8 mouse cellular contexts compared by ENCODE assay signal in the genomic region with DNA sequence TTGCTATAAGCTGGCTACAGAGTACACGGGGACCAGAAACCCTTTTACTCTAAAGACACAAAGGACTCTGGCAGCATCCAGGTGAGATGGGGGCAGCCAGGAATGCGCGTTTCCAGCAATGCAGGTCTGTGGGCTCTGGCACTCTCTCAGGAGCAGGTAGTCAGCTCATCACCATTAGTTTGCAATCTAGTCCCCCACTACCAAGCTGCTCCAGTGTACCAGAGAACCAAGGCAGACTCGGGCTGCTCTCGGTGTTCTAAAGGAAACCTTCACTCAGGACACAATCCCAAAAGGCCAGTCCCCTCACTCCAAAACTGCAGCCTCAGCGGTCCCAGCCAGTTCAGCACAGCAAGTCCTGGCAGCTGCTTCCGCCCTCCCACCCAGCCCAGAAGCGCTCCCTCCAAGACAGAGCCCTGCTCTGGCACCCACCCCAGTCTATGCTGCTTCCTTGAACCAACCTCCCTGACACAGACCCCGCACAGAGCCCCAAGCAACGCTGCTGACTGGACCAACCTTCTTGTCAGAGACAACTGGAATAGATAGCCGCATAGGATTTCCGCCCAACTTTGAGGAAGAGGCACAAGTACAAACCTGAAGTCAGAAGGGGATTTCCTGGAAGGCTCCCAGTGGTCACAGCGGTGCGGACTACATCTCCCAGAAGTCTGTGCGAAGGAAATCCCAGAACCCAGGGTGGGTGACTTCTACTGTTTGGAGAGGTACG. TPM values are rescaled to one million over a fixed set of nuclear protein-coding genes. Genes with fewer than 3 reads are reported as not detected.
DNase-seq lines count a peak whose midpoint lies in the region; ATAC-seq and TF ChIP-seq lines count a peak whose summit lies in the region.
"Not testable (repeated sequence)": the region's sequence is repeated elsewhere in the genome, so short reads cannot be mapped to it uniquely, and the experiment has no call there.

Zfp429 (minus strand) TSS at position 637 of the 721 bp plus-strand sequence.

- peaks cover 0 to 15% of the 10 kb centered on the region in 2 experiments; a peak in 2 of 4 replicates for H3K4me1 ChIP-seq in CH12.LX (ENCODE audit: control insufficient read depth in 1 of 2, insufficient read depth in 2 of 2)
- H3K4me1 ChIP-seq in forebrain, embryonic 14.5 days (ENCODE audit: control insufficient read depth, insufficient read depth, low read length); liver, embryonic 15.5 days (replicated peaks); neural tube, embryonic 11.5 days (ENCODE audit: control insufficient read depth, insufficient read depth, low read length); stomach, embryonic 16.5 days (ENCODE audit: control insufficient read depth, insufficient read depth, low read length): not testable (repeated sequence)

- not testable (repeated sequence) for TF ChIP-seq EP300 in CH12.LX (IDR thresholded peaks at IDR 0.05; ENCODE audit: low read length)

- not testable (repeated sequence) for H3K27me3 ChIP-seq in CH12.LX (replicated peaks); forebrain, embryonic 14.5 days (replicated peaks; ENCODE audit: control insufficient read depth, insufficient read depth, low read length); liver, embryonic 15.5 days; neural tube, embryonic 11.5 days (ENCODE audit: control insufficient read depth, insufficient read depth, low read length); stomach, embryonic 16.5 days (ENCODE audit: control insufficient read depth, insufficient read depth, low read length)

- H3K79me2 ChIP-seq in CH12.LX (replicated peaks; ENCODE audit: control insufficient read depth, extremely low read depth, insufficient read depth, poor library complexity, severe bottlenecking): peaks cover 15% of the 10 kb centered on the region

- H3K9me3 ChIP-seq in CH12.LX (replicated peaks; ENCODE audit: low read length); forebrain, embryonic 14.5 days (replicated peaks; ENCODE audit: control insufficient read depth, low read length); liver, embryonic 15.5 days (replicated peaks); neural tube, embryonic 11.5 days (ENCODE audit: control insufficient read depth, low read length); stomach, embryonic 16.5 days (replicated peaks; ENCODE audit: control insufficient read depth, low read length): not testable (repeated sequence)

- peak within 1 kb of the TSS; percentile 80 for H3K9ac ChIP-seq in CH12.LX (ENCODE audit: insufficient read depth, low read depth)
- peak within 1 kb of the TSS; percentile 62 for H3K9ac ChIP-seq in forebrain, embryonic 14.5 days (ENCODE audit: low read length)
- peak within 1 kb of the TSS; percentile 43; the same call in 1 of the 2 replicates for H3K9ac ChIP-seq in liver, embryonic 15.5 days
- H3K9ac ChIP-seq in neural tube, embryonic 11.5 days (ENCODE audit: low read length): not testable (repeated sequence)
- H3K9ac ChIP-seq in stomach, embryonic 16.5 days (ENCODE audit: low read length): peak within 1 kb of the TSS; percentile 70

- WGBS in forebrain, embryonic 14.5 days: 3% methylated on average over 14 of the region's 16 CpGs
- 4% methylated on average over 16 of the region's 16 CpGs for WGBS in liver, embryonic 15.5 days (ENCODE audit: insufficient replicate concordance)
- WGBS in neural tube, embryonic 11.5 days: 4% methylated on average over 14 of the region's 16 CpGs
- 3% methylated on average over 14 of the region's 16 CpGs for WGBS in stomach, embryonic 16.5 days

- peak; percentile 73 for TF ChIP-seq POLR2A in CH12.LX (IDR thresholded peaks at IDR 0.05; ENCODE audit: low read depth, low read length)

- dilution Hi-C loops in CH12.LX (cut with MboI; ENCODE audit: extremely low pct_ligation_motif_present, extremely low pct_unique_long_range_greater_than_20kb, low sequenced_read_pairs): not testable (repeated sequence)

- H3K27ac ChIP-seq in CH12.LX (ENCODE audit: insufficient read depth, low read depth); forebrain, embryonic 14.5 days (ENCODE audit: low read depth, low read length); liver, embryonic 15.5 days (replicated peaks); neural tube, embryonic 11.5 days (ENCODE audit: low read depth, low read length): not testable (repeated sequence)
- H3K27ac ChIP-seq in stomach, embryonic 16.5 days (ENCODE audit: low read length): peak within 1 kb of the TSS; percentile 14; the same call in 1 of the 2 replicates

- peak within 1 kb of the TSS; percentile 65 to 83 (median 77) for H3K4me3 ChIP-seq in CH12.LX (replicated peaks in 1 of 3; ENCODE audit: low read depth in 2 of 3, low read length in 2 of 3, poor library complexity in 1 of 3)
- H3K4me3 ChIP-seq in forebrain, embryonic 14.5 days (ENCODE audit: low read depth, low read length): peak within 1 kb of the TSS; percentile 47
- peak within 1 kb of the TSS; percentile 65 for H3K4me3 ChIP-seq in liver, embryonic 15.5 days (replicated peaks)
- H3K4me3 ChIP-seq in neural tube, embryonic 11.5 days (ENCODE audit: low read depth, low read length): peak within 1 kb of the TSS; percentile 43
- peak within 1 kb of the TSS; percentile 57 for H3K4me3 ChIP-seq in stomach, embryonic 16.5 days (replicated peaks; ENCODE audit: low read length)

- H3K36me3 ChIP-seq in CH12.LX (replicated peaks in 1 of 2; ENCODE audit: control insufficient read depth in 1 of 2, insufficient read depth in 1 of 2, low read length in 1 of 2): peaks cover 11 to 14% of the 10 kb centered on the region in 2 experiments
- H3K36me3 ChIP-seq in forebrain, embryonic 14.5 days (ENCODE audit: control insufficient read depth, insufficient read depth, low read length); liver, embryonic 15.5 days (replicated peaks); neural tube, embryonic 11.5 days (ENCODE audit: control insufficient read depth, insufficient read depth, low read length); stomach, embryonic 16.5 days (ENCODE audit: control insufficient read depth, insufficient read depth, low read length): not testable (repeated sequence)

- not testable (repeated sequence) for TF ChIP-seq RAD21 in CH12.LX (IDR thresholded peaks at IDR 0.05; ENCODE audit: low read depth, low read length)

- H3K4me2 ChIP-seq in CH12.LX (ENCODE audit: insufficient read depth, low read depth, poor library complexity, severe bottlenecking): peak within 1 kb of the TSS; percentile 79
- H3K4me2 ChIP-seq in forebrain, embryonic 14.5 days (ENCODE audit: low read length): peak within 1 kb of the TSS; percentile 61
- H3K4me2 ChIP-seq in liver, embryonic 15.5 days: peak within 1 kb of the TSS; percentile 71
- H3K4me2 ChIP-seq in neural tube, embryonic 11.5 days (ENCODE audit: low read depth): peak within 1 kb of the TSS; percentile 48
- H3K4me2 ChIP-seq in stomach, embryonic 16.5 days (ENCODE audit: low read depth, low read length): peak within 1 kb of the TSS; percentile 58

- intact Hi-C loops in heart, postnatal 10 days (cut with DNase I): not testable (repeated sequence)

- in situ Hi-C loops in CH12.LX (cut with MboI; ENCODE audit: low pct_ligation_motif_present, low pct_unique_long_range_greater_than_20kb, low sequenced_read_pairs): not testable (repeated sequence)

- DNase-seq in CH12.LX (ENCODE audit: extremely low read depth): peak; percentile 82
- peak; percentile 41 for DNase-seq in cerebellum, adult 11 months
- peak; percentile 82 for DNase-seq in forebrain, embryonic 14.5 days (ENCODE audit: low spot score)
- DNase-seq in heart, postnatal 10 days: peak; percentile 78 to 80
- peak; percentile 79 to 82 for DNase-seq in kidney, postnatal 4 days
- DNase-seq in neural tube, embryonic 11.5 days (ENCODE audit: low spot score): peak; percentile 77

- not testable (repeated sequence) for TF ChIP-seq CTCF in CH12.LX (conservative IDR thresholded peaks at IDR 0.05 in 1 of 2, IDR thresholded peaks at IDR 0.05 in 1 of 2; ENCODE audit: low read depth in 2 of 2, low read length in 2 of 2)

- peak; percentile 97 for ATAC-seq in forebrain, embryonic 14.5 days
- peak; percentile 88 for ATAC-seq in liver, embryonic 15.5 days (ENCODE audit: insufficient read depth)
- ATAC-seq in neural tube, embryonic 11.5 days (ENCODE audit: insufficient read depth, low FRiP score, low TSS enrichment): peak; percentile 95
- peak; percentile 94 for ATAC-seq in stomach, embryonic 16.5 days (ENCODE audit: insufficient read depth, low FRiP score)

TF ChIP-seq in CH12.LX, 34 proteins besides CTCF, POLR2A, EP300 and RAD21:
- TF ChIP-seq TCF12 (IDR thresholded peaks at IDR 0.05; ENCODE audit: low read depth, low read length) (peak; percentile 55; the same call in 1 of the 2 replicates), KAT2A (IDR thresholded peaks at IDR 0.05; ENCODE audit: insufficient replicate concordance, low read length) (peak; percentile 83; the same call in 1 of the 2 replicates), HCFC1 (IDR thresholded peaks at IDR 0.05; ENCODE audit: low read depth, low read length) (peak; percentile 92), SIN3A (IDR thresholded peaks at IDR 0.05; ENCODE audit: low read length) (peak; percentile 64; the same call in 1 of the 2 replicates), ELF1 (IDR thresholded peaks at IDR 0.05; ENCODE audit: low read depth, low read length) (peak; percentile 89), IRF4 (IDR thresholded peaks at IDR 0.05; ENCODE audit: low read depth, low read length) (peak; percentile 66), TBP (conservative IDR thresholded peaks at IDR 0.05; ENCODE audit: low read depth, low read length) (peak; percentile 63; the same call in 1 of the 2 replicates)

RNA-seq across cellular contexts. Expression of gene Zfp429, which starts in this region (rescaled TPM):
- total RNA-seq in CH12.LX (2012; rRNA removed) (8.3 and 9.0 TPM in 2 replicates), CH12.LX (2014; rRNA removed) (17.4 and 18.2 TPM in 2 replicates)
- 8.0 and 10.5 TPM in 2 replicates for polyA plus RNA-seq in CH12.LX (2012; ENCODE audit: insufficient read length, low read depth)
- polyA plus RNA-seq in forebrain, embryonic 14.5 days (2014; fragmentation: Nextera tagmentation; extraction: Ambion mirVana): 3.3 and 4.6 TPM in 2 replicates
- total RNA-seq in heart, postnatal 10 days (2021): 1 to 10 TPM; 1.5 to 2.3 TPM
- polyA plus RNA-seq in liver, embryonic 15.5 days (2015; fragmentation: Nextera tagmentation; extraction: Ambion mirVana): 1.8 and 2.0 TPM in 2 replicates
- polyA plus RNA-seq in neural tube, embryonic 11.5 days (2014; fragmentation: Nextera tagmentation; extraction: Ambion mirVana): 2.4 and 3.2 TPM in 2 replicates
- polyA plus RNA-seq in stomach, embryonic 16.5 days (2015; fragmentation: Nextera tagmentation; extraction: Ambion mirVana): 6.7 TPM in 2 replicates
